Comparison of ENCODE assay signal across 8 mouse cellular contexts in the genomic region with DNA sequence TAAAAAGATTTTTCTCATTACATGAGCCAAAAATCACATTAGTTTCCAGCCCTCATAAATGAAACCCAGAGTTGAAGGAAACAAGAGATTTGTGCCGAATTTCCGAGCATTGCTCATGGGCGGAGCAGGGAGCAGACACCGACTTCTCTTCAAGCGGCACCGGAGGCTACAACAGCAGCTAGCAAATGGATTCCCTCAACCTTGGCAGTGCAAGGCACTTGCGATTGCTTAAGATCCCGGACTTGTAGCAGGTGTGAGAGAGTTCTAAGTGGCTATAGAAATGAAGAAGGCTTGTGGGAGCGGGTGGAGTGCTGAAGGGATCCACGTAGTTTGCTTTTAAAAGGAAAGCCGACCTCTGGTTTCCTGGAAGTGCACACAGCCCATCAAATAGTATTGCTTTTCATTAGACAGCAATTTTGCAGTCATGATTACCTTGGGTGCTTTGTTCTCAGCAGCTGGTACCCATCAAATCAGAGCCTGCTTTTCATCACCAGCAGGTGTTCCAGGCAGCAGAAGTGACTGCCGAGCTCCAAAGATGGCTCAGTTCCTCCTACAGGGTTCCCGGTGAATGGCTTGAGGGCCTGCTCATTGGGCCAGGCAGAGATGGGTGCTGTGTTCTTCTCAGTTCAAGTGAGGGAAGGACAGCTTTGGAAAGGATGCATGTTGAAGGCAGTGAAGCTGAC.
DNase-seq lines count a peak whose midpoint lies in the region; ATAC-seq lines count a peak whose summit lies in the region.

No protein-coding gene starts in this region.

- no peaks in the 10 kb centered on the region for H3K36me3 ChIP-seq in heart, embryonic 14.5 days (ENCODE audit: control insufficient read depth, insufficient read depth, low read length)
- H3K36me3 ChIP-seq in liver, embryonic 11.5 days (ENCODE audit: control insufficient read depth, insufficient read depth, low read length), result no peaks in the 10 kb centered on the region

- H3K4me3 ChIP-seq in heart, embryonic 14.5 days (ENCODE audit: control insufficient read depth in 1 of 2, insufficient read depth in 1 of 2, low read depth in 1 of 2, low read length in 2 of 2), result no peak overlapping the region
- H3K4me3 ChIP-seq in liver, embryonic 11.5 days (ENCODE audit: low read depth, low read length), result no peak overlapping the region

- H3K9me3 ChIP-seq in heart, embryonic 14.5 days (ENCODE audit: control insufficient read depth, low read length), result no peaks in the 10 kb centered on the region
- H3K9me3 ChIP-seq in liver, embryonic 11.5 days (ENCODE audit: control insufficient read depth, low read length), result no peaks in the 10 kb centered on the region

- 26% methylated on average over 13 of the region's 13 CpGs for WGBS in heart, embryonic 14.5 days
- WGBS in liver, embryonic 11.5 days, result 74% methylated on average over 13 of the region's 13 CpGs

- H3K4me1 ChIP-seq in heart, embryonic 14.5 days (ENCODE audit: control insufficient read depth in 2 of 2, insufficient read depth in 2 of 2, low read length in 2 of 2), result peaks cover 13 to 15% of the 10 kb centered on the region in 2 experiments; a peak in 2 of 4 replicates
- H3K4me1 ChIP-seq in liver, embryonic 11.5 days (replicated peaks; ENCODE audit: control insufficient read depth, insufficient read depth, low read length), result no peaks in the 10 kb centered on the region

- H3K9ac ChIP-seq in heart, embryonic 14.5 days (ENCODE audit: low read length), result peak overlapping the region; percentile 12; the same call in 1 of the 2 replicates
- H3K9ac ChIP-seq in liver, embryonic 11.5 days (ENCODE audit: low read depth, low read length), result no peak overlapping the region

- peak; percentile 44 for ATAC-seq in heart, embryonic 14.5 days (ENCODE audit: insufficient number of reproducible peaks, insufficient read depth, low FRiP score, low read depth)
- no peak for ATAC-seq in liver, embryonic 11.5 days (replicated peaks; ENCODE audit: low FRiP score)

- H3K27ac ChIP-seq in heart, embryonic 14.5 days (replicated peaks in 1 of 2; ENCODE audit: control insufficient read depth in 1 of 2, insufficient read depth in 1 of 2, low read depth in 2 of 2, low read length in 2 of 2), result peak overlapping the region in 1 of 2 experiments; percentile 46; a peak in 2 of 4 replicates
- H3K27ac ChIP-seq in liver, embryonic 11.5 days (ENCODE audit: low read depth, low read length), result no peak overlapping the region

- peak; percentile 12 to 41 for DNase-seq in adrenal gland, adult (ENCODE audit: inconsistent age in 2 of 2, low spot score in 1 of 2)
- DNase-seq in adrenal gland, postnatal 36 days, result no peak
- peak; percentile 4 for DNase-seq in R1 (ENCODE audit: low read depth, low spot score)
- DNase-seq in lung, postnatal 10 days, result peak; percentile 35
- DNase-seq in Muller cell, postnatal 12 days (ENCODE audit: inconsistent ontology term), result no peak
- DNase-seq in liver, embryonic 11.5 days (ENCODE audit: low spot score), result no peak
- no peak for DNase-seq in right cerebral cortex, postnatal 10 days (ENCODE audit: low spot score in 2 of 2)

- peak overlapping the region; percentile 52 for H3K4me2 ChIP-seq in heart, embryonic 14.5 days (ENCODE audit: low read length)
- no peak overlapping the region for H3K4me2 ChIP-seq in liver, embryonic 11.5 days

- no peaks in the 10 kb centered on the region for H3K27me3 ChIP-seq in heart, embryonic 14.5 days (ENCODE audit: control insufficient read depth, insufficient read depth, low read length)
- H3K27me3 ChIP-seq in liver, embryonic 11.5 days (replicated peaks; ENCODE audit: control insufficient read depth, insufficient read depth, low read length), result no peaks in the 10 kb centered on the region

Comparison
In these comparisons a context has a peak if more than half of its experiments do, and no peak if none do; other contexts are left out.
1. DNase-seq: peak in adrenal gland, adult (2 of 2), R1 (single experiment) and lung, postnatal 10 days (single experiment); none in adrenal gland, postnatal 36 days (0 of 2), Muller cell, postnatal 12 days (single experiment), liver, embryonic 11.5 days (single experiment) and right cerebral cortex, postnatal 10 days (0 of 2).